Comparison of ENCODE assay signal across 9 mouse cellular contexts in the genomic region with DNA sequence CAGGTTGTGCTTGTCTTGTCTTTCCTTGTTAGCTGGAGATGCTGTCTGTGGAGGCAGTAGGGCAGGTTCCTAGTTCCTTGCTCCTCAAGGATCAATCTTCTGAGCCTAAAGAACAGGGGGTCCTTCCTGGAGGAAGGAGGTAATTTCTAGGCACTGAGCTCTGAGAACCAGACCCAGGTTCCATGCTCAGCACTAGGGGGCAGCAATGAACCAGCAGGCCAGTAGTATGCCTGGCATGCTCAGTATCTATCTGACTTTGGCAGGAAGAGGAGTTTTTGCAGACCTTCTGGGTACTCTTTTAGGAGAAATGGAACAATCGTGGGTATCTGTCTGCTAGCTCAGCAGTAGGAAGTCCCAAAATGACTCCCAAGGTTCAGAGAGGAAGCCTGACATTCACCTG. TPM values are rescaled to one million over a fixed set of nuclear protein-coding genes. Genes with fewer than 3 reads are reported as not detected.
DNase-seq lines count a peak whose midpoint lies in the region; ATAC-seq and TF ChIP-seq lines count a peak whose summit lies in the region.
"Had no signal": no experiment of that assay in that cellular context is flagged by ENCODE, and none has a peak within 500 bp of the region (broad histone marks: within the 10 kb centered on the region; RNA-seq: fewer than 3 reads in every experiment).

No protein-coding gene starts in this region.

- H3K4me2 ChIP-seq in intestine, embryonic 16.5 days (ENCODE audit: low read depth, low read length) = no peak overlapping the region
- no peak overlapping the region for H3K4me2 ChIP-seq in midbrain, embryonic 13.5 days (replicated peaks)

- intact Hi-C loops in left cerebral cortex, postnatal 4 days (cut with DNase I) = loop anchor here (2.0 to 10.0 kb wide), 2 partner anchors 129 to 429 kb away; no protein-coding TSS in a partner anchor

- H3K36me3 ChIP-seq in intestine, embryonic 16.5 days (ENCODE audit: control insufficient read depth, insufficient read depth, low read length) = no peaks in the 10 kb centered on the region
- H3K36me3 ChIP-seq in midbrain, embryonic 13.5 days = peaks cover 8% of the 10 kb centered on the region

- peak; percentile 78; the same call in 1 of the 2 replicates for ATAC-seq in intestine, embryonic 16.5 days
- peak; percentile 76 for ATAC-seq in midbrain, embryonic 13.5 days
- ATAC-seq: Patski had no signal

- H3K4me3 ChIP-seq in cortical plate, adult 2 months (ENCODE audit: insufficient read depth, low read length) = no peak overlapping the region
- no peak overlapping the region for H3K4me3 ChIP-seq in intestine, embryonic 16.5 days (ENCODE audit: low read length)
- no peak overlapping the region for H3K4me3 ChIP-seq in midbrain, embryonic 13.5 days (replicated peaks)

- H3K27ac ChIP-seq in cortical plate, adult 2 months (ENCODE audit: insufficient read depth, low read length) = no peak overlapping the region
- no peak overlapping the region for H3K27ac ChIP-seq in intestine, embryonic 16.5 days (ENCODE audit: low read length)
- no peak overlapping the region for H3K27ac ChIP-seq in midbrain, embryonic 13.5 days

- no peaks in the 10 kb centered on the region for H3K27me3 ChIP-seq in intestine, embryonic 16.5 days (replicated peaks; ENCODE audit: control insufficient read depth, insufficient read depth, low read length)
- no peaks in the 10 kb centered on the region for H3K27me3 ChIP-seq in midbrain, embryonic 13.5 days
- H3K27me3 ChIP-seq: Patski had no signal

- H3K9me3 ChIP-seq in intestine, embryonic 16.5 days (ENCODE audit: control insufficient read depth, low read length) = no peaks in the 10 kb centered on the region
- H3K9me3 ChIP-seq in midbrain, embryonic 13.5 days = no peaks in the 10 kb centered on the region

- no peak for TF ChIP-seq POLR2A in cortical plate, adult 2 months (IDR thresholded peaks at IDR 0.05; ENCODE audit: extremely low read depth, insufficient read depth, low read length)

- WGBS in intestine, embryonic 16.5 days = 13% methylated on average over 1 of the region's 1 CpGs
- 18% methylated on average over 1 of the region's 1 CpGs for WGBS in midbrain, embryonic 13.5 days

- no peak overlapping the region for H3K9ac ChIP-seq in intestine, embryonic 16.5 days (ENCODE audit: low read depth, low read length)
- H3K9ac ChIP-seq in midbrain, embryonic 13.5 days (replicated peaks) = no peak overlapping the region

- H3K4me1 ChIP-seq in cortical plate, adult 2 months (ENCODE audit: control insufficient read depth, insufficient read depth, low read length) = peaks cover 1% of the 10 kb centered on the region; the same call in 1 of the 2 replicates
- H3K4me1 ChIP-seq in intestine, embryonic 16.5 days (ENCODE audit: control insufficient read depth, insufficient read depth, low read length) = no peaks in the 10 kb centered on the region
- peaks cover 19% of the 10 kb centered on the region for H3K4me1 ChIP-seq in midbrain, embryonic 13.5 days (replicated peaks)

- peak; percentile 97 for TF ChIP-seq CTCF in cortical plate, adult 2 months (IDR thresholded peaks at IDR 0.05; ENCODE audit: extremely low read depth, insufficient read depth, low read length)

- DNase-seq in ovary, postnatal 10 days (ENCODE audit: low spot score) = peak; percentile 50
- no peak for DNase-seq in ovary, adult 18-20 months (ENCODE audit: low spot score)
- peak; percentile 41 for DNase-seq in gastrocnemius, postnatal 25 days
- peak; percentile 84 for DNase-seq in left cerebral cortex, postnatal 4 days
- peak; percentile 51 to 66 for DNase-seq in spleen, postnatal 36 days (ENCODE audit: low spot score in 2 of 2)

RNA-seq across cellular contexts. Expression of gene Msantd1, which starts 8.0 kb away (rescaled TPM):
- 6.4 and 9.1 TPM in 2 replicates for polyA plus RNA-seq in cortical plate, adult 2 months (2012; rRNA removed)
- under 1 TPM; 0.13 to 0.36 TPM for total RNA-seq in gastrocnemius, postnatal 25 days (2021)
- 0.35 and 0.56 TPM in 2 replicates for polyA plus RNA-seq in intestine, embryonic 16.5 days (2015; fragmentation: Nextera tagmentation; extraction: Ambion mirVana)
- total RNA-seq in left cerebral cortex, postnatal 4 days (2021) = 10 to 100 TPM; 19.8 to 21.1 TPM
- 2.3 TPM in 2 replicates for polyA plus RNA-seq in midbrain, embryonic 13.5 days (2015; fragmentation: Nextera tagmentation; extraction: Ambion mirVana)

RNA-seq across cellular contexts. Expression of gene Rgs12, which starts 33.4 kb away (rescaled TPM):
- polyA plus RNA-seq in cortical plate, adult 2 months (2012; rRNA removed) = 35.4 and 40.9 TPM in 2 replicates
- total RNA-seq in gastrocnemius, postnatal 25 days (2021) = 1 to 10 TPM; 3.1 to 3.5 TPM
- polyA plus RNA-seq in intestine, embryonic 16.5 days (2015; fragmentation: Nextera tagmentation; extraction: Ambion mirVana) = 12.9 and 13.9 TPM in 2 replicates
- 10 to 100 TPM; 62.9 TPM for total RNA-seq in left cerebral cortex, postnatal 4 days (2021)
- 67.5 and 72.3 TPM in 2 replicates for polyA plus RNA-seq in midbrain, embryonic 13.5 days (2015; fragmentation: Nextera tagmentation; extraction: Ambion mirVana)
